Mouse (Mus musculus) gastrocnemius, postnatal 14 days (tissue): Measurements from ENCODE around the gene Hsd17b2. TPM values are rescaled to one million over a fixed set of nuclear protein-coding genes. Genes with fewer than 3 reads are reported as not detected.

Source experiments
- total RNA-seq, 2 experiments: library from RNA; stranded (reverse); gene quantifications; 2 replicates each; pipeline ENCODE4 v1.2.3; 2021

Hsd17b2 gene
- total RNA-seq, 2 experiments from 2014 or later, result not detected

Other genes starting within 250 kb of the Hsd17b2 start
- gene Plcg2, start 203.6 kb upstream of the Hsd17b2 start, total RNA-seq, result 1 to 10 TPM in 1 of 2 experiments, under 1 TPM in 1; 0.84 to 1.2 TPM
- under 1 TPM; 0.37 to 0.55 TPM for gene Sdr42e1, start 28.2 kb upstream of the Hsd17b2 start, total RNA-seq
- 1 to 10 TPM; 6.6 to 8.8 TPM for gene Mphosph6, start 100.0 kb downstream of the Hsd17b2 start, total RNA-seq